Mouse (Mus musculus) embryonic facial prominence, embryonic 11.5 days (tissue): ENCODE measurements around the gene Krt7. TPM values are rescaled to one million over a fixed set of nuclear protein-coding genes. Genes with fewer than 3 reads are reported as not detected.

Experiments
- ATAC-seq: fragments of 200-750 bp; cut with Nextera tagmentation; replicated peaks from 2 replicates; pipeline ENCODE4 v1.8.0; 2017; ENCODE audit warnings: low read depth; ENCODE audit not compliant: insufficient number of reproducible peaks, low FRiP score, low TSS enrichment
- DNase-seq: peaks from one replicate; pipeline ENCODE4 v3.0.0-alpha.2; 2015; ENCODE audit warnings: low spot score
- H3K27ac ChIP-seq: fragments of 300-500 bp; sonication (generic); replicated peaks from 2 replicates; pipeline ENCODE4 v1.5.1; 2014; ENCODE audit warnings: mild to moderate bottlenecking, low read depth, low read length, control low read depth
- H3K27me3 ChIP-seq: fragments of 300-500 bp; sonication (generic); 2 replicates; pipeline ENCODE4 v1.6.1; 2014; ENCODE audit warnings: mild to moderate bottlenecking, low read length, moderate library complexity, mixed read lengths; ENCODE audit not compliant: control insufficient read depth, insufficient read depth
- H3K36me3 ChIP-seq: fragments of 300-500 bp; sonication (generic); replicated peaks from 2 replicates; pipeline ENCODE4 v1.6.1; 2014; ENCODE audit warnings: low read depth, mild to moderate bottlenecking, low read length, moderate library complexity, mixed read lengths; ENCODE audit not compliant: control insufficient read depth, insufficient read depth
- H3K4me1 ChIP-seq: fragments of 300-500 bp; sonication (generic); 2 replicates; pipeline ENCODE4 v1.6.1; 2014; ENCODE audit warnings: low read length, mixed read lengths; ENCODE audit not compliant: control insufficient read depth, insufficient read depth
- H3K4me2 ChIP-seq: fragments of 300-500 bp; sonication (generic); 2 replicates; pipeline ENCODE4 v1.6.1; 2014; ENCODE audit warnings: low read depth, mild to moderate bottlenecking, control low read depth, low read length, moderate library complexity
- H3K4me3 ChIP-seq: fragments of 300-500 bp; sonication (generic); 2 replicates; pipeline ENCODE4 v1.5.1; 2014; ENCODE audit warnings: low read depth, low read length, control low read depth
- H3K9ac ChIP-seq: fragments of 300-500 bp; sonication (generic); replicated peaks from 2 replicates; pipeline ENCODE4 v1.6.1; 2014; ENCODE audit warnings: mild to moderate bottlenecking, control low read depth, low read length
- H3K9me3 ChIP-seq: fragments of 300-500 bp; sonication (generic); replicated peaks from 2 replicates; pipeline ENCODE4 v1.6.1; 2016; ENCODE audit warnings: mild to moderate bottlenecking, low read length, inconsistent platforms, mixed read lengths; ENCODE audit not compliant: control insufficient read depth
- WGBS: fragments of 180-500 bp; shearing (Covaris S2); extraction: QIAGEN DNeasy Blood & Tissue Kit; methylation state at CpG from one replicate; pipeline ENCODE4 v1.1.7; 2014; 5-methylcytosine and 5-hydroxymethylcytosine counted together
- polyA plus RNA-seq: library from polyadenylated mRNA; unstranded; fragments of >200 nt; fragmentation: Nextera tagmentation; extraction: Ambion mirVana; gene quantifications from 2 replicates; pipeline ENCODE4 v1.2.1, GENCODE M21; 2014

The Krt7 gene
- polyA plus RNA-seq, 1 experiment from 2014 or later: 9.4 TPM

DNA sequence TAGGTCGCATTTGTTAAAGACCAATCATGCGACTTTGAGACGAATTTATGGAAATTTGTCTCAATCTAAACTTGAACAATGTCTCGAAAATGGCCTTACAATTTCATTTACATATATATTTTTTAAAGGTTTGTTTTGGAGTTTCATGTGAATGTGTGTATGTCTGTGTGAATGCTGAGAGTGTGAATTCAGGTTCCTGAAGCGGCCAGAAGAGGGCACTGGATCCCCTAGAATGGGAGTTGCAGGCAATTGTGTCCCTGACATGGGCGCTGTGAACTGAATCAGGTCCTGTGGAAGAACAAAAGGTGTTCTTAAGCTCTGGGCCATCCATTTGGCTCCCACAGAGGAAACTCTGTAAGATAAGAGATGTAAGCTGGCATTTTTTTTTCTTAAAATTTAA is 45.0 kb downstream of the Krt7 start:
- Histone ChIP-seq H3K27me3 (no peaks in the 10 kb centered on the region), H3K9ac (no peak overlapping the region), H3K27ac (no peak overlapping the region), H3K36me3 (no peaks in the 10 kb centered on the region), H3K9me3 (no peaks in the 10 kb centered on the region), H3K4me1 (no peaks in the 10 kb centered on the region), H3K4me3 (no peak overlapping the region), H3K4me2 (no peak overlapping the region)
- 89% methylated on average over 6 of the region's 6 CpGs for WGBS
- ATAC-seq (no peak), DNase-seq (no peak)

DNA sequence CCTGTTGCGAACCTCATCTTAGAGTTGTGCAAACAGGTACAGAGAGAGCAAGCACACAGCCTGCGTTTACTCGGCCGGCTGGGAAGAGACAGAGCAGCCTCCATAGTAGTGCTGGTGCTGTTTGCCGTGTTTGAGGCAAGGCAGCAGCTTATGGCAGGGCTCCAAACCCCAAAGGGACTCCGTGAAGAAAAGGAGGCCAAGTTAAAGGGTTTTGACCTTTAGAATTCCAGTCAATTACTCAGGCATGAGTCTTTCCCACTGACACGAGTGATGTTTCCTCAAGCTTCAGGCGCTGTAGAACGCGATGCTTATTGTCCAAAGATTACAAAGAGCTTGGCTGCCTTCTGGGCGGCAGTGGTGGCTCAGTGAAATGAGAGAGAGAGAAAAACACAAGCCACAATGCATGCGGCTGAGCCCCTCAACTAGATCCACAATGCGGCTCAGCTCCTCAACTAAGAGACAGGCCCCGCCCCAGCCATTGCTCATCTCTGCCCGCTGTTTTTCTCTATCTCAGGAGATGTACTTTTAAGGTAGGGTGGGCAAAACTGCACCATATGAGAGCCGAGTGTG is 47.6 kb downstream of the Krt7 start:
- Histone ChIP-seq H3K9ac (no peak overlapping the region), H3K4me1 (no peaks in the 10 kb centered on the region), H3K36me3 (no peaks in the 10 kb centered on the region), H3K4me3 (no peak overlapping the region), H3K27me3 (no peaks in the 10 kb centered on the region), H3K9me3 (no peaks in the 10 kb centered on the region), H3K27ac (no peak overlapping the region), H3K4me2 (no peak overlapping the region)
- ATAC-seq (no peak), DNase-seq (no peak)
- 57% methylated on average over 16 of the region's 16 CpGs for WGBS

DNA sequence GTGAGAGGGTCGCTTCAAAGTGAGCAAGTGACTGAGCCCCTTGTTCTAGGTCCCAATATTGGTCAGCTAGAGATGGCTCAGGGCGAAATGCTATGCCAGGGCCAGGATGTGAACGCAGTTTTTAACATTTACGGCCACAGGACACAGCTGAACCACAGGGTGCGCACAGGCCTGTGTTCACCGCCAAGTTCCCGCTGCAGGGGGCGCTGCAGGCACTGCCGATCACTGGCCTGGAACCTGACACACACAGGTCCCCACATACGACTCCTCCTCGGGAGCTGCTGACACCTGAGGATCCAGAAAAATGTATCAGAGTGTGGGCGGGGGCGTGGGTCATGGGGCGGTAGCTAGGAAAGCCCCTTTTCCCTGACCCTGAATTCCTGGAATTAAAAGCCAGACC is 48.4 kb downstream of the Krt7 start:
- H3K27ac ChIP-seq: no peak overlapping the region
- no peaks in the 10 kb centered on the region for H3K36me3 ChIP-seq
- no peak overlapping the region for H3K9ac ChIP-seq
- H3K9me3 ChIP-seq: no peaks in the 10 kb centered on the region
- no peaks in the 10 kb centered on the region for H3K27me3 ChIP-seq
- WGBS: 74% methylated on average over 14 of the region's 14 CpGs
- H3K4me2 ChIP-seq: no peak overlapping the region
- ATAC-seq: no peak
- H3K4me1 ChIP-seq: no peaks in the 10 kb centered on the region
- no peak overlapping the region for H3K4me3 ChIP-seq
- DNase-seq: no peak

DNA sequence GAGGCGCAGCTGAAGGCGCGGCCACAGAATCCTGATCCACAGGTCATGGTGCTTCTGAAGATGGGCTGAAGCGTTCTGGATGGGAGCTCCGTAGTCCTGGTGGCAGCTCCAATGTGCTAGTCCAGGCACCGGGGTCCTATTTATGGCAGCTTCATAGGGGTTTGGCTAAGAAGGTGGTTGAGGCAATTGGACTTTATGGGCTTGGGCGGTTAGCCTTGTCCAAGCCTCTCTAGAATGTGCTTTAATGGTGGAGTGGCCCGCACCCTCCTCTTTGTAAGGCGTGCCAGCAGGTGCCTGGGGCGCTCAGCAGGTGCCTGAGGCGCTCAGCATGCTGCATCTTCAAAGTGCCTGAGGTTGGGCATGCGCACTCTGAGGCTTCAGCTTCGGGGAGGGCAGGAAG is 52.8 kb downstream of the Krt7 start, which contains the start of gene Krt81:
Gene Krt81 (minus strand): TSS at position 101 of the 400 bp plus-strand sequence.
- Histone ChIP-seq H3K9ac (no peak within 1 kb of the TSS), H3K4me2 (no peak within 1 kb of the TSS), H3K9me3 (no peaks in the 10 kb centered on the region), H3K4me1 (no peaks in the 10 kb centered on the region), H3K27me3 (no peaks in the 10 kb centered on the region), H3K27ac (no peak within 1 kb of the TSS), H3K4me3 (no peak within 1 kb of the TSS), H3K36me3 (no peaks in the 10 kb centered on the region)
- DNase-seq (no peak), ATAC-seq (no peak)
- WGBS: 77% methylated on average over 13 of the region's 13 CpGs

DNA sequence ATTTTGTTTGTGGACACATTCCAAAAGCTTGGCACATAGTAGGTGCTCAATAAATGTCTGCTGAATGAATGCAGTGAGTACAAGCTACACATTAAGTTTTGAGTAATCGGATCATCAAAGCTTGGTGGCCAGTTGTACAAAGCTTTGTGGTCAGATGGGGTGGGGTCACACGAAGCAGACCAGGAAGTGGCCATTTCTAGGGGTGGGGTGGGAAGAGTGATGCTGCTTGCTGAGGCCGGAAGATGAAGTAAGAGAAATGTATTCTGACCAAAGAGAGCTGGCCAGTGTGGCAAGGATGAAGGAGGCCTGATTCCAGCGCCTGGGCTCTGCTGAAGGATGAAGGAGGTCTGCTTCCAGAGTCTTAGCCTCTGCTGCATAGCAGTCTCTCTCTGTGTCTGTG is 58.2 kb downstream of the Krt7 start:
- DNase-seq: no peak
- H3K9me3 ChIP-seq: no peaks in the 10 kb centered on the region
- no peak overlapping the region for H3K4me2 ChIP-seq
- H3K4me3 ChIP-seq: no peak overlapping the region
- 81% methylated on average over 4 of the region's 4 CpGs for WGBS
- no peaks in the 10 kb centered on the region for H3K36me3 ChIP-seq
- ATAC-seq: no peak
- H3K4me1 ChIP-seq: no peaks in the 10 kb centered on the region
- no peak overlapping the region for H3K27ac ChIP-seq
- H3K27me3 ChIP-seq: no peaks in the 10 kb centered on the region
- H3K9ac ChIP-seq: no peak overlapping the region

DNA sequence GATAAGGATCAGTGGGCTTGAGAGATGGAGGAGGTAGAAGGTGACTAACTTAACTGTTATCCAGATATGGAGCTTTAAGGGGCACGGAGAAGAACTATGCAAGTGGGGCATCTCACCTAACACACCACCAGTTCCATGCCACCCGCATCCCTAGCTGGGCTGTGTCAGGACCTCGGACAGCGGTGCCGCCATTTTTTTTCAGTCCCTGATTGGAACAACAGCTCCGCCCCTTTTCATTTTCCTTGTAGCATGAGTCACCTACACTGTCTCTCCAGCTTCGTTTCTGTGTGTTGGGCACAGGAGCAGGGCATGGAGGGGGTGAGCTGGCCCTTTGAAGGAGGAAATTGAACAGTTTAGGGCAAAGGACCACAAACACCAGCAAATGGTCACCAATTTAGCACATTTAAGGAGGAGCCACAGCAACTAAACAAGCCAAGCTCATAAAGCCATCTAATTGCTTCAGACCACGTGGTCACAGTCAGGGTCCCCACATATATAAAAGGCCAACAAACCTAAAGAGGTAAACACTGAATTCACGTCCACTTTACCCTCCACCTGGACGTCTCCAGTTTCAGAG is 62.2 kb downstream of the Krt7 start, which contains the start of gene Krt86:
Gene Krt86 (plus strand): TSS at position 527 of the 577 bp plus-strand sequence.
- ATAC-seq (no peak), DNase-seq (peak; percentile 79)
- Histone ChIP-seq H3K27ac (no peak within 1 kb of the TSS), H3K4me3 (no peak within 1 kb of the TSS), H3K4me2 (no peak within 1 kb of the TSS), H3K4me1 (no peaks in the 10 kb centered on the region), H3K9ac (no peak within 1 kb of the TSS), H3K36me3 (no peaks in the 10 kb centered on the region), H3K9me3 (no peaks in the 10 kb centered on the region), H3K27me3 (no peaks in the 10 kb centered on the region)
- 38% methylated on average over 10 of the region's 10 CpGs for WGBS

DNA sequence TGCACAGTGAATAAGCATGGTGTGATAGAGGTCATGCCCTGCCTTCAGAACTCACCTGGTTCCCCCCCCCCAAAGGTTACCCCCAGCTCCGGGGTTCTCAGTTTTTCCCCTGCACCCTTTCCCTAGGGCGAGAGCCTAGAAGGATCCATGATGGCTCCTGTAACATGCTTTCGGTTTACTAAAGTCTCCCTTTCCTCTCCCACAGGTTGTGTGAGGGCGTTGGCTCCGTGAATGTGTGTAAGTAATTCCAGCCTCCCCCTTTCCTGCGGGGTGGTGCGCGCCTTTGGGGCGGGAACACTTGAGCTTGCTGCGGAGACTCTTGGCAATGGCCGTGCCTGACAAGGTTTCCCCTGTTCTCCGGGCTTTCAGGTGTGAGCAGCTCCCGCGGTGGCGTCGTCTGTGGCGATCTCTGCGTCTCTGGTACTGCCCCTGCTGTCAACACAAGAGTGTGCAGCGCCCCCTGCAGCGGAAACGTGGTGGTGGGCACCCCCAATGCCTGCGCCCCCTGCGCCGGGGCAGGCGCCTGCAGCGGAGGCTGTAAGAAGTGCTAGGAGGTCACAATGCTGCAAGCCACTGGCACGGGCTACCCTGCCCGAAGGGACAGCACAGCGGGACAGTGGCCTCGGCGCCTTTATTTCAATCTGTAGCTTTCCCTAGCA is 68.3 kb downstream of the Krt7 start:
- H3K27me3 ChIP-seq: peaks cover 2% of the 10 kb centered on the region; the same call in 1 of the 2 replicates
- no peaks in the 10 kb centered on the region for H3K36me3 ChIP-seq
- 7% methylated on average over 31 of the region's 31 CpGs for WGBS
- peak overlapping the region; percentile 21 for H3K4me3 ChIP-seq
- 0 out of 2 replicates have a peak overlapping the region, but pooled peaks have one; percentile 7 for H3K9ac ChIP-seq
- peak overlapping the region; percentile 57 for H3K4me2 ChIP-seq
- H3K4me1 ChIP-seq: peaks cover 6% of the 10 kb centered on the region; the same call in 1 of the 2 replicates
- peak; percentile 67 for DNase-seq
- no peak overlapping the region for H3K27ac ChIP-seq
- H3K9me3 ChIP-seq: no peaks in the 10 kb centered on the region
- ATAC-seq: no peak

DNA sequence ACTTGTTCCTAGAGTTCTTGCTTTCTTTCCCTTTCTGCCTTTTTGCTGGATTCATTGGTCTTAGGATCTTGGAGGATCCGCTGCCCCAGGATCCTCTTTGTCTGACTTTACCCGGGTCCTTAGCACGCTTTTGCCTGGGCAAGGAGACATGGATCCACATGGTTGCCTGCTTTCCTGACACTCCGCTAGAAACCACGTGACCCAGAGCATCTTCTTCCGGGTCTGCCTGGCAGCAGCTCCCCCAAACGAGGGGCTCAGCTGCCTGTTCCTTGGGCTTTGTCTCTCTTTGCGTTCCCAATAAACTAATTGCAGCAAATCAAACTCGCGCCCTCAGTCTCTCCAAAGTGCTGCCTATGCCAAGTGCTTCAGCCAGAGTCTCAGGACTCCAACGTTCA is 68.8 kb downstream of the Krt7 start:
- peak; percentile 30 for DNase-seq
- no peak overlapping the region for H3K27ac ChIP-seq
- peak overlapping the region; percentile 21 for H3K4me3 ChIP-seq
- peak overlapping the region; percentile 57 for H3K4me2 ChIP-seq
- 37% methylated on average over 11 of the region's 11 CpGs for WGBS
- no peak for ATAC-seq
- H3K27me3 ChIP-seq: peaks cover 2% of the 10 kb centered on the region; the same call in 1 of the 2 replicates
- no peaks in the 10 kb centered on the region for H3K9me3 ChIP-seq
- H3K9ac ChIP-seq: 0 out of 2 replicates have a peak overlapping the region, but pooled peaks have one; percentile 7
- H3K36me3 ChIP-seq: no peaks in the 10 kb centered on the region
- peaks cover 6% of the 10 kb centered on the region; the same call in 1 of the 2 replicates for H3K4me1 ChIP-seq
